Mouse (Mus musculus) G1E-ER4 (cell line): Measurements from ENCODE around the gene Epsti1. TPM values are rescaled to one million over a fixed set of nuclear protein-coding genes. Genes with fewer than 3 reads are reported as not detected.

Source experiments
- GATA1 ChIP-seq: IDR thresholded peaks from one replicate; pipeline ENCODE4 v1.8.0; 2012; ENCODE audit warnings: low read length, inconsistent platforms
- polyA plus RNA-seq: library from polyadenylated mRNA; stranded (reverse); fragments of >175 nt; gene quantifications from 2 replicates; pipeline ENCODE4 v1.2.3, GENCODE M21; 2012

Gene Epsti1
- polyA plus RNA-seq, 1 experiment = not detected

GRCm38 (mm10) chr14:78048258-78048657 is 144.2 kb downstream of the Epsti1 start:
- TF ChIP-seq GATA1 = no peak

GRCm38 (mm10) chr14:78048674-78049073 is 144.6 kb downstream of the Epsti1 start:
- no peak for TF ChIP-seq GATA1

Other genes starting within 250 kb of the Epsti1 start
- 6.8 and 9.4 TPM in 2 replicates for gene Dnajc15, start 29.1 kb upstream of the Epsti1 start, polyA plus RNA-seq
- gene Fam216b, start 184.8 kb downstream of the Epsti1 start, polyA plus RNA-seq = not detected in 2 replicates